Mouse (Mus musculus) monocyte, adult 2 months (primary cell): ENCODE results near the gene Arhgap42.

ENCODE experiments used
- DNase-seq, 2 experiments: peaks; one replicate each; pipeline ENCODE4 v3.0.0; 2022; ENCODE audit warnings: low spot score in 2 of 2, low read depth in 1 of 2

Gene Arhgap42

GRCm38 (mm10) chr9:9041009-9041408, 197.9 kb downstream of the Arhgap42 start:
- no peak for DNase-seq

GRCm38 (mm10) chr9:9037017-9037671, 201.8 kb downstream of the Arhgap42 start:
- no peak for DNase-seq

DNA sequence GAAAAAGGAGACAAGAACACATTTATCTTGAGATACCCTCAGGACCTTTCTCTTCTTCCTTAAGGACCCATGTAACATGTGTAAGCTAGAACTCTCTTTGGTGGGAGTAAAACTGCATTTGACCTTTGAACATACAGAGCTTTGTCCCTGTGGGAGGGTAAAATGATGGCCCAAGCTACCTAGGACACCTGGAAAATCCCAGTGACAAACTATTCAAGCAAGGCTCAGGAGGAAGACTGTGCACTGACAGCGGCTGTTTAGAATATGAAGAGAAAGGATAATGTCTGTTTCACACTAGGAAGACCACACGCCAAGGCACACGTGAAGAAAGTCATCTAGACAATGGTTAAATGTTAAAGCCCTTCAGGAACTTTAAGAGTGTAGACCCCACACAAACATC, 211.0 kb downstream of the Arhgap42 start:
- DNase-seq = no peak

DNA sequence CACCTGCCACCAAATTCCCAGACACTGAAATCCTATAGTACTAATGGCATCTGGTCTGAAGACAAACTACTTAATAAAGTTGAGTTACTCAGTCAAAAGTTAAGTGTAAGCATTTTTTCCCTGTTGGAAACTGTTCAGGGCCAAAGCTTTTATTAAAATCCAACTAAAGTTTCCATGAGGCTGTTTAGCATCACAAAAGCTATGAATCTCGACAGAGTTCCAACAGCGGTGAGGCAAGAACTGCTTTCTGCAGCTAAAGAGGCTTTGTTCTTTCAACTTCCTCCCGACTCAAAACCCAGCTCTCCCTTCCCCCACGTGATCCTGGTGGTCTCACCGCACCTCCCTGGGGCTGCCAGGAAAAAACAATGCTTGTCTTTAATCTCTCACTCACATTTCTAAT, 211.5 kb downstream of the Arhgap42 start:
- no peak for DNase-seq

DNA sequence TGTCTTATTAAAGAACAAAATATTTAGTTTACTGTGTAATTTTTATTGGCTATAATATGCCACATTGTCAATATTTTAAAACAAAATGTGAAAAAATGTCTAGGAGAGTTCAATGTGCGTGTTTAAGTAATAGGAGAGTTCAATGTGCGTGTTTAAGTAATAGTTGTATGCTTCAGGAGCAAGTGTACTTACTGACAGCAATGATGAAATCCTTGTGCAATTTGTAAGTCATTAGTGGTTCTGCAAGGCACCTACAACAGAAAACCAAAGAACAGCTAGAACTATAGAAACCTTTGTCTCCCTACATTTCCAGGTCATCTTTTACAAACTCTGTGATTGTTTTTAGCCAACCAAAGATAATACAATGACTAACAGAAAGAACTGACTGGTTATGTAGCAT, 223.8 kb downstream of the Arhgap42 start:
- no peak for DNase-seq

GRCm38 (mm10) chr9:9001170-9001569, 237.7 kb downstream of the Arhgap42 start:
- no peak for DNase-seq

DNA sequence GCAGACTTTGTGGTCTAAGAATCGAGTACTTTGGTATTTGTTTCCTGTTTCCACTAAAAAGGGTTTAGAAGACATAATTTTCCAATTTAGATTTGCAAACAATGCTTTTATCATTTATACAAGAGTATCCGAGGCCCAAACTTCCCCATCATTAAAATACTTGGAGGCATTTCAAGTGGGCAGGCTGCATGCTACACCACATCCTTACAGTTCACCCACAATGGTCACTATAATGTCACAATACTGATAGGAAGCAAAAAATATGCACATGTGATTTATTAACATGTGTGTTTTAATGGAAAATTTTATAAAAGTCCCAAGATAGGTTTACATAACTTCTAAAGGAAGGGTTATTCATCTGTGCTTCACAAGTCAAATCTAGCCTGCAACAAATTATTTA, 242.4 kb downstream of the Arhgap42 start:
- no peak for DNase-seq

- DNase-seq = no peak
Measured at GRCm38 (mm10) chr9:8982315-8982714, 256.6 kb downstream of the Arhgap42 start.

DNA sequence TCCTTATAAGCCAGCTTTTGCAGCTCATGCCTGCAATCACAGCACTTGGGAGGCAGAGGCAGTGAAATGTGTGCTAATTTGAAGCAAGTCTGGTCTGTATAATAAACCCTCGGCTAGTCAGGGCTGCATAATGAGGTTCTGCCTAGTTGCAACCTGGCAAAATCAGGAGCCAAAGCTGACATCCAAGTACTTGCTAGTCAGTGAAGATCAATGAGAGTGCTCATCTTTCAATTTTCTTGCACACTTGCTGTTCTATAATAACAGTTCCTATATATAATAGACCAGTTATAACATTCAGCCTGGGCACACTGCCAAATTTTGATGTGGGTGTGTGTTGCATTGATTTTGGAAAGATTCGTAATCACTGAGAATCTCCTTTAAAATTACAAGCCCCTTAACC, 261.1 kb downstream of the Arhgap42 start:
- DNase-seq = no peak

- DNase-seq = no peak
Measured at GRCm38 (mm10) chr9:8971491-8971890, 267.4 kb downstream of the Arhgap42 start, which contains the start of gene Gm16485. Gene Gm16485 (plus strand): TSS chr9:8971791.

DNA sequence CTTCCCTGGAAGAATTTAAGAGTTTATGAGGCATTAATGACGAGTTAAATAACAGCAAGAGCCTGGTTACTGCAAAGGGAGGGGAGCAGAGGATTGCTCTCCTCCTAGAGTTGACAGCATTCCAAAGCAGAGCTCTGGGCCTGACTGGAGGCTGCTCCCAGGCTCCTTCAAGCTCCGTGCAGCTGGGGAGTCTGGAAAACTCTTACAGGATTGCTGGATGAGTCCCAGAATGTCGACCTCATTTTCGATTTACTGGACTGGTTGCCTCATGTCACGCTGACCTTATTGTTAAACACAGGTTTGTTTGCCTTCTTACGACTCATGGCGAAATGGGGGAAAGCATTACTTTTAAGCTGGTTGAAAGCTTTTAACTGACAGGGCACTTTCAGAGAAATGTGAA, 268.7 kb downstream of the Arhgap42 start:
- no peak for DNase-seq

- DNase-seq = no peak
Measured at GRCm38 (mm10) chr9:8964512-8965133, 274.3 kb downstream of the Arhgap42 start.

DNA sequence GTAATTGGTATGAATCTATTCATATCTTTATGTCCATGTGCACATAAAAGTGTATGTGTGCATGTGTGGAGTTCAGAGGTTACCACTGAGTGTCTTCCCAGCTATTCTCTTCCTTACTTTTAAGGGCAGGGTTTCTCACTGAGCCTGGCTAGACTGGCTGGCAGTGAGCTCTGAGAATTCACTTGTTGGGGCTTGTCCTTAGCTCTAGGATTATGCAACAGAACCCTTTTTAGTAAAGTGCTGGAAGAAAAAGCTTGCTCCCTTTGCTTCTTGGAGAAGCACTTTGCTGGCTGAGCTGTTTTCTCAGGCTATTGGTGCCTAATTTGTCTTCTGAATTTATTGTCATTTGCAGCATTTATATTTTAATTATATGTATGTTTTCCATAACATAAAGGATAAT, 285.6 kb downstream of the Arhgap42 start:
- DNase-seq = no peak
